Mouse (Mus musculus) erythroblast, embryonic 14.5 days (primary cell): Measurements from ENCODE around the gene Nectin1.

Experiments
- GATA1 ChIP-seq: IDR thresholded peaks from 2 replicates; pipeline ENCODE4 v1.6.1; 2012; ENCODE audit warnings: low read length, inconsistent platforms, mixed read lengths
- TAL1 ChIP-seq: IDR thresholded peaks from 3 replicates; pipeline ENCODE4 v1.6.1; 2012; ENCODE audit warnings: low read length, inconsistent platforms, mixed read lengths

DNA sequence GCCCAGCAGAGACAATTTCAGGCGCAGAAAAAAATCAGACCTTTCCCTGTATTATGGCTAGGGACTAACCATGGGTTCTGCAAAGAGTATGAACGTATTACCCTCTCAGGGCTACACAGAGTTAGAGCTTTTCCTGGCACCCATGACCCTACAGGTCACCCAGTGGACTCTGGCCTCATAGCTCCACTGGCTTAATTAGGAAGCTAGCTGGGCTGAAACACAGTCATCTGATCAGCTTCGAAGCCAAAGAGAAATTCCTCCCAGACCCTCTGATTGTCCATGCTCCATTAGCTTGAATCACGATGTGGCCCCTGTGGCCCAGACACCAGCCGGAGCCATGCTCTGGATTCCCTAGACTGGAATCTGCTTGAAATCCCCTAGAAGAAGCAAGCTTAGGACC, 10.3 kb downstream of the Nectin1 start:
- TF ChIP-seq GATA1: no peak
- TF ChIP-seq TAL1: no peak
